Mouse (Mus musculus) small intestine, adult 2 months (tissue): Measurements from ENCODE around the gene Angpt4.

Source experiments
- CTCF ChIP-seq: fragments of 200-500 bp; IDR thresholded peaks from 2 replicates; pipeline ENCODE4 v1.5.1; 2012; ENCODE audit warnings: low read depth, mild to moderate bottlenecking, control low read depth, inconsistent platforms, low read length, moderate library complexity, mixed read lengths; ENCODE audit not compliant: insufficient replicate concordance, insufficient read length; ENCODE audit errors: extremely low read depth
- POLR2A ChIP-seq: fragments of 200-500 bp; IDR thresholded peaks from 2 replicates; pipeline ENCODE4 v1.6.1; 2012; ENCODE audit warnings: low read depth, mild to moderate bottlenecking, control low read depth, inconsistent platforms, low read length, moderate library complexity

DNA sequence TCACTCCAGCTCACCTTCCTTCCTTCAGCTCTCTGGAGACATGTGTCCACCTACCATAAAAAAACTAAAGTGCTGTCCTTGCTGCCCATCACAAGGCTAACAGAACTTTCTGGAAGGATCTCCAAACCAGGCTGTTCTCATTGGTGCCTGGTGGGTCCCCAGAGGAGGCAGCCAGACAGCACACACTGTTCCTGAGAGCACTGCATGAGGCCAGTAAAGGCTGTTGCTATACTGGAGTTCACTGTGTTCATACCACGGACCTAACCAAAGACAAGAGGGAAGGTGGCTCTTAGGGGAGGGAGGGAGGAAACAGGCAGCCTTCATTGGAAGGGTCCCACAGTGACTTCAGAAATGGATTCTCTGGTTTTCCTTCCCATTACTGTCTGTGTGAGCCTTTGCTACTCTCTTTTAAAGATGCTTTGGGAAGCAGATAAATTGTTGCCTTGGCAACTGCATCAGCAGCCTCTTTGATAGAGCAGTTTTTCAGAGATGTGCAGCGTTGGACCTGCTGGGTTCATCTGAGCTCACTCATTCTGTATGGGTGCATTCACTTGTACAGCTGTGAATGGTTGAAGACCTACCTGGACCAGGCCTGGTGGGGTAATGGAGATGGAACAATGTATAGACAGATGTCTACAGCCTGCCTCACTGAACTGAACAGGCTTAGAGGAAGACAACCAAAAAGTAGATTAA, 38.2 kb downstream of the Angpt4 start:
- TF ChIP-seq CTCF, result no peak
- TF ChIP-seq POLR2A, result no peak
